Mouse (Mus musculus): ENCODE results near the gene Nanos3.

Gene Nanos3

DNA sequence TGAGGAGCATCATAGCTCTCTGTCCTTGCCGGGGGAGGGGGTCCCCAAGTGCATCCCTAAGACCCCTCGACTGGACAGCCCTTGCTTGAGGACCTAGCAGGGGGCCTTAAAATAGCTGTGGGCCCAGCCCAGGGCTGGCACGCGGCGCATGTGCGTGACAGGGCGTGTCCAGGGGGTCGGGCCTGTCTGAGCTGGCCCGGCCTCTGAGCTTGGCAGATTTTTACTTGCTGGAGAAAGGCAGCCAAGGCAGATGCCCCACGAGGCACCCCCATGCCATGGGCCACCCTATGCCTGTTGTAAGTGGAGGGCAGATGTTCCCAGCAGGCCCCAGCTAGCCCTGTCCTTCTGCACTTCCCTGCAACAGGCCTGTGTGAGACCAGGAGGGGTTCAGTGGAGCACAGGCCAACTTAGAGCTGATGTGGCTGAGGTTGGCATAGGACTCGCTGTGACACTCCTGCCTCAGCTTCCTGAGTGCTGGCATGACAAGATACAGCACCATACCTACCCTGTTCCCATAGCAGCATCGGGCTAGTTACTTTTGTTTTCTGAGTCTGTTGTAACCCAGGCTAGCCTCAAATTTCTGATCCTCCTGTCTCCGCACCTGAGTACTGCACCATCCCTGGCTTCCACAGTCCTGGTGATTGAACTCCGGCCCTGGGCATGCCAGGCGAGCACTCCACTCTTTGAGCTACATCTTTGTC is 16.7 kb upstream of the Nanos3 start:
- no peak for DNase-seq (ENCODE audit: low spot score)

- peak; percentile 83 for DNase-seq (ENCODE audit: low spot score)
Measured at GRCm38 (mm10) chr8:84200652-84201544, 15.9 kb upstream of the Nanos3 start.

DNA sequence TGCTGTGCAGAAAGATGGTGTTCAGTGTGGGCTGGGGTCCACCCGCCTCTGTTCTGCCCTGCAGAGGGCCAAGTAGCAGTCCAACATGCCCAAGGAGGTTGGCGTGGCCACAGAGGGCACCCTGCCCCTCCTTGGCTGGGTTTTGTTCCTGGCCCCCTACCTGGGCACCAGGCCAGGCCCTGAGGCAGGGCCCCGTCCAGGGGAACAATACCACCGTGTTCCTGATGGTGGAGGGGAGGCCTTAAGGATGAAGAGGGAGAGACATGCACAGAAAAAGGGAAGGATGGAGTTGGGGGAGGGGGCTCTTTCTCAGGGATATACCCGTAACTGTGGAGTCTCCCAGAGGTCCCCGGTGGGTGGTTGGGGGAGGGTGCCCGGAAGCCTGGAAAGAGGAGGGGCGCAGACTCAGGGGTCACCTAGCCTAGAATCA is 15.1 kb upstream of the Nanos3 start:
- peak; percentile 45 for DNase-seq (ENCODE audit: low spot score)

DNA sequence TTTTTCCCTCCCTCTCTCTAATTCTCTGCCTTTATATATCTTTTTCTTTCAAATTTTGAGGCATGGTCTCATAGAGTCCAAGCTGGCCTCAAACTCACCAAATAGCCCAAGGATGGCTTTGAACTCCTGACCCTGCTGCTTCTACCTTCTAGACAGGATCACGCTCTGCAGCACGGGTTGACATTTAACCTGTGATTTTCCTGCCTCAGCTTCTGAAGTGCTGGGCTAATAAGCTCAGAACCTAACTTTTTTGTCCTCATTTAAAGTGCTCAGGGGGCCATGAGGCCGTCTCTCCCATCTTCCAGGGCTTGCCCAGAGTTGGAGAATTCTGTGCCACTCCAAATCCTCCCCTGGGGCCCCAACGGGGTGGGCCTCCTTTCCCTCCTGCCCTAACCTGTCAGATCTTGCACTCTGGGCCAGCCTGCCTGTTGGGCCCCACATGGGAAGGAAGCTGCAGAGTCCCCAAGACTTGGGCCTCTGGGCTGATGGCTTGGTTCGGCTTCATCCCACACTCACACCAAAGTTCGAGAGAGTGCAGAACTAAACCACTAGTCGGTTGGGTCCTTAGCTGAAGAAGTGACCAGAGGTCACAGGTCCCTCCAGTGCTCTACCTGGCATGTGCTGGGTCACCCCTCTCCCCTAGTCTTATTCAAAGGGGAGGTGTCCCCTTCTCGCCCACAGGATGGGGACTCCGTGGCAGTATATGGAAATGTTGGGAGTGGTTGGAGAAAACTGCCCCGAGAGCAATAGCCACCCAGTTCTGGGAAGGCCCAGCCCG is 14.5 kb upstream of the Nanos3 start:
- no peak for DNase-seq (ENCODE audit: low spot score)

- no peak for DNase-seq (ENCODE audit: low spot score)
Measured at GRCm38 (mm10) chr8:84198871-84199270, 13.9 kb upstream of the Nanos3 start.

GRCm38 (mm10) chr8:84197922-84198774 is 13.1 kb upstream of the Nanos3 start:
- DNase-seq (ENCODE audit: low spot score): peak; percentile 94

DNA sequence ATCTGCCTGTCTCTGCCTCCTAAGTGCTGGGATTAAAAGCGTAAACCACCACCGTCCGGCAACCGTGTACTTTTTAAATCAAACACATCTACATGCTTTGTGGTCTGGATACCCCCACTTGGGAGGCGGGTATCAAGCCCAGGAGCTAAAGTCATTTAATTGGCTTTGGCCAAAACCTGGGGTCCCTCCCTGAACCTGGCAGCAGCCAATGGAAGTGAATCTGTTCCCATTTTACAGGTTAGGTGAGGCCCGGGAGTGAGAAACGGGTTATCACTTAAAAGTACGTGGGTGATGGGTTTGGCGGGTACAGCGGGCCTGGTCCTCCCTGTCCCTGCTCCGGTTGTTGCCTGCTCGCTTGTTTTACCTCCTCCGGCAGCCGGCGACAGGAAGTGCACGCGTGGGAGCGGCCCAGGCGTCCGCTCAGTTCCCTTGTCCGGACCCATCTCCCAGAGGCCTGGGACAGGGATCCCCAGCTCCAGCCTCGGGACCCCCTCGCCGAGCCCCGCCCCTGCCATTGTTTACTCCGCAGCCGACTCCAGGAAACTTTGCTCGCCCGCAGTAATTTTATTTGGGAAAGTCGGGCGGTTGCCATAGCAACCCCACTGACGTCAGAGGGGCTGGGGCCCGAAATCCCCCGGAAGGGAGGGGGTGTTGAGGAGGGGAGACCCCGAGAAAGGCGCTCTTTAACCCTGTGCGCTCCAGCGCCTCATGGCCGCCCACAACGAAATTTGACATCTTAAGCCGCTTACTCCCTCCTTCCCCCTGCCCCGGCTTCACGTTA is 12.3 kb upstream of the Nanos3 start:
- DNase-seq (ENCODE audit: low spot score): peak; percentile 91

DNA sequence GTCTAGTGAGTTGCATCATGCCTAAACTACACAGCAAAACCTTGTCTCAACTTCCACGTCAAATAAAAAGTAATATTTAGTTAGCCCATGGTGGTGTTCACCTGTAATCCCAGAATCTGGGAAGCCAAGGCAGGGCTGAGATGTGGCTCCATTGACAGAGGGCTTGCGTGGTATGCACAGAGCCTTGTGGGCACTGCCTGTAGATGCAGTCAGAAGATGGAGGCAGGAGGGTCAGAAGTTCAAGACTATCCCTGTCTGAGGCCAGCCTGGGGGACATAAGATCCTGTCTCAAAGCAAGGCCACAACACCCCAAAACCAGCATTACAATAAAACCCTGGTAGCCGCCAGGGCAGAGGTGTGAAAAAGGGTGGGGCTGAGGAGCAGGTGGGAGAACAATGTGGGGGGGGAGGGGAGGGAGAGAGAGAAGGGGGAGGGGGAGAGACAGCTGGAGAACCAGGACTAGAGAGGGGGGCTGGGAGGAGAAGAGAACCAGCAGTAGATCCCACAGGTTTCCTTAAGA is 9.3 kb upstream of the Nanos3 start:
- no peak for DNase-seq (ENCODE audit: low spot score)

DNA sequence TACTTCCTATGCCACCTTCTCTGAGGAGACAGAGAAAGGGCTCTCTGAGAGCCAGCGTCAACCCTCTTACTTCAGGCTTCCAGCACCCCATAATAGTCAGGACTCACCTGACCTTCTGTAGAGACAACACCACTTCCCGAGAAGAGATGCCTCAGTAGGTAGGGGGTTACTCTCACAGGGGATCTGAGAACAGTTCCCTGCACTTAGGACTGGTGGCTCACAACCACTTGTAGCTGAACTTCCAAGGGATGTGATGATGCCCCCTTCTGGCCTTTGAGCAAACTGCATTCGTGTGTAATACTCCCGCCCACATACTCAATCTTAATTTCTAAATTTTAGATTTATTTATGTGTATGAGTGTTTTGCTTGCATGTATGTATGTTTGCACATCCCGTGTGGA is 8.5 kb upstream of the Nanos3 start:
- DNase-seq (ENCODE audit: low spot score): no peak

- DNase-seq (ENCODE audit: low spot score): no peak
Measured at GRCm38 (mm10) chr8:84193161-84193560, 8.1 kb upstream of the Nanos3 start.

- DNase-seq (ENCODE audit: low spot score): peak; percentile 85
Measured at GRCm38 (mm10) chr8:84192555-84192954, 7.5 kb upstream of the Nanos3 start.

DNA sequence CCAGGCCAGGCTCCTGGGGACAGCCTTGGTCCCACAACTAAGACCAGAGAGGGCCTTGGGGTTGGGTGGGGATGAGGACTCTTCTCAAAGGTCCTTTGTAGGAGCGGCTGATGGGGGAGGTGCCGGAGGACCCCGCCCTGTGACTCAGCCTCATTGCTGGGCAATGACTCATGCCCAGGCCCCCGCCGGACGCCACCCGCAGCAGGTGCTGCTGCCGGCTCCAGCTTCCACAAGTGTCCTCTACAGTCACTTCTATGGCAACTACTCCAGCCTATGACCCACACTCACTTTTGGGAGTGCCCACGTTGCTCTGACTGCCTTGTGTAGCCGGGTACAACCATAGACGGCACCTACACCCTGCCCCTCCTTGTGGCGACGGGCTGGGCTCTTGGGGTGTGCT is 7.0 kb upstream of the Nanos3 start:
- peak; percentile 83 for DNase-seq (ENCODE audit: low spot score)

- no peak for DNase-seq (ENCODE audit: low spot score)
Measured at GRCm38 (mm10) chr8:84190191-84190867, 5.3 kb upstream of the Nanos3 start.

DNA sequence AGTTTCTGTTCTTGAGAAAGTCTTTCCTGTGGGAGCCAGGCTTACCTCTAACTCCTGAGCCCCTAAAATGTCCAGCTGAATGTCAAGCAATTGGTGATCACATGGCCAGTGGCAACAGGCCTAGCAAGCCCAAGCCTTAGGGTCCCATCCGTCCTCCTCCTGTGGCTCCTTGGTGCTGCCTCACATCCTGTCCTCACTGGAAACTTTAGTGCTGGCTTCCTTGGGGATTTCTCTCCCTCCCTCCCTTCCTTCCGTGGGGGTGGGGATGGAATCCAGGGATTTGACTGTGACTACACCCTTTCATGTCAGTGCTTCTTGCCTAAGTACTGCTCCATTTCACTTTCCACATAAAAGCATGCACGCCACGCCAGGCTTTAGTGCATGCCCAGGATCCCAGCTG is 4.6 kb upstream of the Nanos3 start:
- no peak for DNase-seq (ENCODE audit: low spot score)

DNA sequence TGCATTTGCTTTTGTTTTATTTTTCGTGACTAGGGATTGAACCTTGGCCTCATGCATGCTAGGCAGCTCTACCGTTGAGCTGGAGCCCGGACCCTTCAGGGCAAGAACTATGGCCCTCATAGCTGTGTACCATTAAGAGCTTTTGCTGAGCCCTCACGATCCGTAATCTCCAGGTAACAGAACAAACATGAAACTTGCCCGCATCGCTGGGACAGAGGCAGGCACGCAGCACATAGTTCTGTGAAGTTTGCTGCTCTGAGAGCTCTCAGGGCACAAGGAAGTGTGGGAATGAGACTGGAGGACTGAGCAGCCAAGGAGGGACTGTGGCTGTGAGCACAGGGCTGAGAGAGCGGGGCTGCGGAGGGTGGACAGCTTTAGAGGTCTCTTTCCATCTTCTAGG is 3.7 kb upstream of the Nanos3 start:
- peak; percentile 81 for DNase-seq (ENCODE audit: low spot score)

- DNase-seq (ENCODE audit: low spot score): peak; percentile 77
Measured at GRCm38 (mm10) chr8:84187065-84187755, 2.2 kb upstream of the Nanos3 start.

GRCm38 (mm10) chr8:84186547-84186946 is 1.5 kb upstream of the Nanos3 start:
- DNase-seq (ENCODE audit: low spot score): peak; percentile 70

- no peak for DNase-seq (ENCODE audit: low spot score)
Measured at GRCm38 (mm10) chr8:84184085-84185043, 653 bp downstream of the Nanos3 start.
